Mouse (Mus musculus) right cerebral cortex, postnatal 36 days (tissue): ENCODE measurements around the gene Ddx31.

Source experiments
- DNase-seq, 2 experiments: peaks; one replicate each; pipeline ENCODE4 v3.0.0; 2022; ENCODE audit warnings: low spot score in 2 of 2, mixed read lengths in 1 of 2

Gene Ddx31

GRCm38 (mm10) chr2:28911331-28912038 is 71.3 kb downstream of the Ddx31 start:
- no peak for DNase-seq

DNA sequence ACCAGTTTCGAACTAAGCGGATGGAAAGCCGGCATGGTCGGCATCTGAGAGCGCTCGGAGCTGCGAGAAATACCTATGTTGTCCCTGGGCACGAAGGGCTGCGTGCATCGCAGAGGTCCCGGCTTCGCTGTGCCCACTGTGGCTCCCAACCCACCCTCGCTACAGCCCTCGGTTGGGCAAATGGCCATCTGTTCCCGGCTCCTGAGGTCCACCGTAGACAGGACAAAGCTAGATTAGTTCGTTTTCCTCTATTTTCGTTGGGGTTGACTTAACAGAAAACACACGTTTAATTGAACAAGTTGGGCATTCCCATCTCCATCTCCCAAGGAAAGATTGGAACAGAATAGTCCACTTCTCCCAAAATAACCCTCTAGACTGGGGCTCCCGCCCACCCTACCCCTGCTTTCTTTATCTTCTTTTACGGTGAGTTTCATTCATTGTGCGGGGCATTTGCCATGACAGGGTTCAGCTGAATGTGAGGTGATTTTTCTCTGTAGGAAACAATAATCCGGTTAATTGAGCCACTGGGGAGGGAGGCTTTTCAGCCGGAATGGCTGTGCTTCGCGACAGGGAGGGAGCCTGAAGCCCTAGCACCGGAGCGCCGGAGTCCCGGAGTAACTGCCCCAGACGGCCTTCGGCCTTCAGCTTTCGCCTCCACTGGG is 72.0 kb downstream of the Ddx31 start:
- DNase-seq: no peak

DNA sequence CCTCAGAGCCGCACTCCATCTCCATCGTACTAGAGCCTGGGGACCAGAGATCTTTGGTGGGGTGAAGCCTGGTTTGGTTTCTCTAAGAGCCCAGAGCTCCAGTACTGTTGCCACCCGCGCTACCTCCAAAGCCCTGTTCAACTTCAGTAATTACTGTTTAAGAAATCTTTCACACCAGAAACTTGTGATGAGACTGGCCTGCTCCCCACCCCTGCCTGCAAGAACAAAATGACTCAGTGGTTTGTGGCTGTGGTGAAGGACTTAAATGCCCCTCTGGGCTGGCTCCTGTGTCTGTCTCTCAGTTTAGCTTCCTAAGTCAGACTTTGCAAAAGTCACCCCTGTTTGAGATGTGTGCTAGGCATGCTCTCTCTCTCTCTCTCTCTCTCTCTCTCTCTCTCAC is 72.8 kb downstream of the Ddx31 start:
- no peak for DNase-seq

GRCm38 (mm10) chr2:28914121-28914520 is 73.9 kb downstream of the Ddx31 start:
- no peak for DNase-seq

GRCm38 (mm10) chr2:28915104-28915738 is 75.0 kb downstream of the Ddx31 start:
- DNase-seq: no peak

- DNase-seq: no peak
These were observed 75.7 kb downstream of the Ddx31 start for GRCm38 (mm10) chr2:28915768-28916512.

- DNase-seq: no peak
These were observed 76.3 kb downstream of the Ddx31 start, which contains the start of gene Barhl1 for GRCm38 (mm10) chr2:28916513-28916865. Gene Barhl1, minus strand, starts transcription at chr2:28916668.

DNA sequence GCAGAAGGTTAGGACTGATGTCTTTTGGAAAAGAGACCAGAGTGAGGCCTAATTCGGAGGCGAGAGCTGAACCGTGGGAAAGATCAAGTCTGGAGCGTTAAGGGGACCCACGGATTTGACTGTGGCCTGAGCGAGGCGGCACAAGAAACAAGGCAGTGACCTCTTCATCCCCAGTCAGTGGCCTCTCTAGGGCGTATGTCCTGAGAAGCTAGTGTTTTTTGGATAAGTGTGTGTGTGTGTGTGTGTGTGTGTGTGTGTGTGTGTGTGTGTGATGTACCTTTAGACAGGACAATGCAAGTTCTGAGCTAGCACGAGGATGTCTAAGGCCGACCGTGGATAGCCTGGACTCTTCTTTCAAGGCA is 76.9 kb downstream of the Ddx31 start:
- DNase-seq: no peak

DNA sequence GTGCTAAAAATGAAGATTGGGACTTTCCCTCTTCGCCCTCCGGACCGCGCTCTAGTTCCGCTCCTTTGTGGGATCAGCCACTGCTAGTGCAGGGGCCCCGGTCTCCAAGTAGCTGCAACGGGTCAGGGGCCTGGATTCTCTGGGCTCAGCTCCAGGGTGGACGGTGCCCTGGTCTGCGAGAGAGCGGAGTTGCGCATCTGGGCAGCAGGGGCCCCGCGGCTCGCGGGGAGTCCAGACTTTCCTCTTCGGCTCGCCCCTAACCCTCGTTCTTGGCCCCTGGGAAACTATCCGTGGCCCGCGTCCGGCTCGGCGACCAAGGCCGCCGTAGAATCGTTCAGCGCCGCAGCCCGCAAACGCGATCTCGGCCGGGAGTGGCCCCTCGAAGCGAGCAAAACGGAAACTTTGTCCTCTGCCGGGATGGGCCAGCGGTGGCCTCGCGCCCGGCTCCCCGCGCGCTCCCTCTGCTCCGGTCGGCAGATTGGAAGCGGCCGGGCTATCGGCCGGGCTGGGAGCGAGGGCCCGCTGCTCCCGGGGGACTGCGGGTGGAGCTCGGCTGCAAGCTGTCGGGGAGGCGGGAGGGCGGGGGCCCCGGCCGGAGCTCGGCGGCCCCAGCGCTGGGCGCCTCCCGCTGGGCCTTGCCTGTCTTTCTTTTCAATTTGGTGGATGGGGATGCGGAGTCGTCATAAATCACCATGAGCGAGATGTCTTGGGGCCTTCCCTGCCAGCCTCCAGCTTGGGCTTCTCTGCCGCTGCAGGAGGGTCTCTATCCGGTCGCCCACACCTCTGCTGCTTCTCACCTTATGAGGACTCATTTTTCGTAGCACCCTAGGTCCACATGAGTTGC is 77.5 kb downstream of the Ddx31 start:
- no peak for DNase-seq

DNA sequence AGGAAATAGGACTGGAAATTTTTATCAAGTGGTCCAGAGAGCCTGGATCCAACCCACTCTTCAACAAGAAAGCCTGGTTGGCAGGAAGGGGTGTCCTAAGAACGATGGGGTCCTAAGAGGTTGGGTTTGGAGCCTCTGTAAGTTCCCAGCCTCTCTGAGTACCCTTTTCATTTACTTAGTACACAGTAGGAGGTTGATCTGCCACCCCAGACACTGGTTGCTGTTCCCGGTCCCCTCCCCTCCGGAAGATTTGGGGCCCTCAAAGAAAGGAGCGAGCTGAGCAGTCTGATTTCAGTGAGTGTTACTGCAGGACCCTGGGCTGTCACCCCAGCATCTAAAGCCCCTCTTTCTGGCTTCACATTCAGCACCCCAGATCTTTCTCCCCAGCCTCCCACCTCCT is 78.8 kb downstream of the Ddx31 start:
- DNase-seq: no peak

- DNase-seq: peak; percentile 14 to 34
These were observed 83.7 kb downstream of the Ddx31 start for GRCm38 (mm10) chr2:28923912-28924311.

DNA sequence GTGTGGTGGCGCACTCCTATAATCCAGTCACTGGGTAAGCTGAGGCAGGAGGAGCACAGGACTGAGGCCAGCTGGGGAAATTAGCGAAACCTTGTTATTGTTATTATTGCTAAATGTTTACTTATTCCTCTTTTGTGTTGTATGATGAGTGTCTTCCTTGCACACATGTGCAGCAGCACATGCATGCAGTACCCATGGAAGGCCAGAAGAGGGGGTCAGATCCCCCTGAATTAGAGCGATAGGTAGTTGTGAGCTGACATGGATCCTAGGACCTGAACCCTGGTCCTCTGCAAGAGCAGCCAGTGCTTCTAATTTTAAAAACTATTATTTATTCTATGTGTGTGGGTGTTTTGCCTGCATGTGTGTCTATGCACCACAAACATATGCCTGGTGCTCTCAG is 90.4 kb downstream of the Ddx31 start:
- no peak for DNase-seq

DNA sequence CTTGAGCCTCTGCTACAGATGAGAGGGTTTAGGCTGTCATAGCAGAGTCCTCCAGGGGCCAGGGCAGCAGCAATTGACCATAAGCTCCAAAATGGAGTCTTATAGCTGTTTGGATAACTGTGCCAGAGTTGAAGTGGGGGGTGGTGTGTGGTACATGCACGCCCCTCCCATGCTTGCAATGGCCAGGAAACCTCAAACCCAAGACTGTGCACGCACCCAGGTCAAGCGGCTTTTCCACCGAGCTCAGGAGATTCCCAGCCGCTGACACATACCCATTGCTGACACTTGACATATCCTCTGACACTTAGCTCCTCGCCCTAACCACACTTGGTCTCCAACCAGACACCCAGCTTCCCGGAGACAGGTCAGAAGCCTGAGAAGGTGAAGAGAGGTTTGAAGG is 98.8 kb downstream of the Ddx31 start:
- DNase-seq: no peak

- no peak for DNase-seq
These were observed 103.7 kb downstream of the Ddx31 start for GRCm38 (mm10) chr2:28943666-28944516.

GRCm38 (mm10) chr2:28945388-28945787 is 105.2 kb downstream of the Ddx31 start:
- no peak for DNase-seq

- DNase-seq: no peak
These were observed 106.1 kb downstream of the Ddx31 start for GRCm38 (mm10) chr2:28946312-28946711.

GRCm38 (mm10) chr2:28952981-28953380 is 112.8 kb downstream of the Ddx31 start:
- no peak for DNase-seq

DNA sequence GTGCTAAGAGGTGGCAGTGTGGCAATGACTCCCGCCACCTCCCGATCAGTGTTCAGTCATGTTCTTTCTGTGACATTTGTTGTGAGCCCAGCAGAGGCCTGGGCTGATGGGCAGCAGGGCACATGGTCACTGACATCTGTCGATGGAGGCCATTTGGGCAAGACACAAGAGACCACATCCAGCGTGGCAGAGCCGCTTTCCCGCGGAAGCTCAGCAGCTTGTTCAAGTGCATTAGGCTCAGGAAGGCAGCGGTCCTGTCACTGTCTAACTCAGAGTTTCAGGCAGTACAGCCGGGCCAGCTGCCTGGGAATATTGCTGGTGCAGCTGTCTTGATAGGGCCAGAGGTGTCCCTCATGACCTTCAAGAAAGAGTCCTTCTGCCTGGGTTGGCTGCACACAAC is 114.4 kb downstream of the Ddx31 start:
- no peak for DNase-seq
